Mouse (Mus musculus): ENCODE measurements around the gene Pxk.
"Not testable (repeated sequence)": the region's sequence is repeated elsewhere in the genome, so short reads cannot be mapped to it uniquely, and the experiment has no call there.

The Pxk gene

GRCm38 (mm10) chr14:8102676-8103075, 4.7 kb downstream of the Pxk start:
- no peak for DNase-seq (ENCODE audit: low spot score)

- DNase-seq (ENCODE audit: low spot score) = no peak
These were observed 10.0 kb downstream of the Pxk start for GRCm38 (mm10) chr14:8108047-8108446.

- peak; percentile 14 for DNase-seq (ENCODE audit: low spot score)
These were observed 11.0 kb downstream of the Pxk start for GRCm38 (mm10) chr14:8108976-8109375.

GRCm38 (mm10) chr14:8111545-8111944, 13.5 kb downstream of the Pxk start:
- no peak for DNase-seq (ENCODE audit: low spot score)

GRCm38 (mm10) chr14:8112036-8112435, 14.0 kb downstream of the Pxk start:
- no peak for DNase-seq (ENCODE audit: low spot score)

GRCm38 (mm10) chr14:8113616-8114015, 15.6 kb downstream of the Pxk start:
- DNase-seq (ENCODE audit: low spot score) = no peak

- no peak for DNase-seq (ENCODE audit: low spot score)
These were observed 16.3 kb downstream of the Pxk start for GRCm38 (mm10) chr14:8114306-8114705.

- DNase-seq (ENCODE audit: low spot score) = no peak
These were observed 16.7 kb downstream of the Pxk start for GRCm38 (mm10) chr14:8114756-8115155.

- DNase-seq (ENCODE audit: low spot score) = no peak
These were observed 17.8 kb downstream of the Pxk start for GRCm38 (mm10) chr14:8115772-8116171.

GRCm38 (mm10) chr14:8117371-8117770, 19.4 kb downstream of the Pxk start:
- no peak for DNase-seq (ENCODE audit: low spot score)

- no peak for DNase-seq (ENCODE audit: low spot score)
These were observed 21.4 kb downstream of the Pxk start for GRCm38 (mm10) chr14:8119454-8119853.

GRCm38 (mm10) chr14:8119904-8120303, 21.9 kb downstream of the Pxk start:
- no peak for DNase-seq (ENCODE audit: low spot score)

- no peak for DNase-seq (ENCODE audit: low spot score)
These were observed 25.1 kb downstream of the Pxk start for GRCm38 (mm10) chr14:8123141-8123540.

GRCm38 (mm10) chr14:8123611-8124010, 25.6 kb downstream of the Pxk start:
- DNase-seq (ENCODE audit: low spot score) = not testable (repeated sequence)

- DNase-seq (ENCODE audit: low spot score) = no peak
These were observed 26.3 kb downstream of the Pxk start for GRCm38 (mm10) chr14:8124046-8124881.

GRCm38 (mm10) chr14:8127971-8128370, 30.0 kb downstream of the Pxk start:
- no peak for DNase-seq (ENCODE audit: low spot score)

- DNase-seq (ENCODE audit: low spot score) = no peak
These were observed 34.8 kb downstream of the Pxk start for GRCm38 (mm10) chr14:8132789-8133188.

- DNase-seq (ENCODE audit: low spot score) = no peak
These were observed 36.2 kb downstream of the Pxk start for GRCm38 (mm10) chr14:8134234-8134633.

- DNase-seq (ENCODE audit: low spot score) = no peak
These were observed 37.1 kb downstream of the Pxk start for GRCm38 (mm10) chr14:8135130-8135529.

GRCm38 (mm10) chr14:8139724-8140710, 42.0 kb downstream of the Pxk start:
- no peak for DNase-seq (ENCODE audit: low spot score)

GRCm38 (mm10) chr14:8141131-8141530, 43.1 kb downstream of the Pxk start:
- DNase-seq (ENCODE audit: low spot score) = no peak

GRCm38 (mm10) chr14:8145594-8146558, 47.9 kb downstream of the Pxk start:
- DNase-seq (ENCODE audit: low spot score) = no peak

All from MN1 (cell line).